Mouse (Mus musculus): ENCODE measurements around the gene Agxt. TPM values are rescaled to one million over a fixed set of nuclear protein-coding genes. Genes with fewer than 3 reads are reported as not detected.

The Agxt gene
- polyA plus RNA-seq, 1 experiment: not detected

GRCm38 (mm10) chr1:93128209-93128608 lies 6.8 kb upstream of the Agxt start:
- TF ChIP-seq REST (IDR thresholded peaks at IDR 0.05; ENCODE audit: insufficient read depth, insufficient read length) (no peak), TCF12 (IDR thresholded peaks at IDR 0.05; ENCODE audit: insufficient read depth, poor library complexity, severe bottlenecking) (no peak), USF1 (IDR thresholded peaks at IDR 0.05; ENCODE audit: low read depth) (no peak)
- Histone ChIP-seq H3K36me3 (ENCODE audit: control insufficient read depth, insufficient read depth) (no peaks in the 10 kb centered on the region), H3K4me3 (no peak overlapping the region), H3K4me2 (ENCODE audit: low read depth) (no peak overlapping the region), H3ac (ENCODE audit: control insufficient read depth, insufficient read length) (no peak overlapping the region), H3K27me3 (ENCODE audit: control insufficient read depth, insufficient read depth, insufficient read length) (peaks cover 5% of the 10 kb centered on the region), H3K79me2 (ENCODE audit: control insufficient read depth, insufficient read depth) (no peaks in the 10 kb centered on the region)

- H3K4me3 ChIP-seq: no peak overlapping the region
- peaks cover 5% of the 10 kb centered on the region for H3K27me3 ChIP-seq (ENCODE audit: control insufficient read depth, insufficient read depth, insufficient read length)
- H3K36me3 ChIP-seq (ENCODE audit: control insufficient read depth, insufficient read depth): no peaks in the 10 kb centered on the region
- H3K79me2 ChIP-seq (ENCODE audit: control insufficient read depth, insufficient read depth): no peaks in the 10 kb centered on the region
- no peak overlapping the region for H3ac ChIP-seq (ENCODE audit: control insufficient read depth, insufficient read length)
- TF ChIP-seq MAX (IDR thresholded peaks at IDR 0.05; ENCODE audit: low read depth) (no peak), USF1 (IDR thresholded peaks at IDR 0.05; ENCODE audit: low read depth) (no peak), POLR2A (IDR thresholded peaks at IDR 0.05; ENCODE audit: insufficient read length, low read depth) (no peak), MYOG (IDR thresholded peaks at IDR 0.05; ENCODE audit: control insufficient read depth in 1 of 3, insufficient read depth in 1 of 3, insufficient read length in 2 of 3, low read depth in 2 of 3) (no peak), REST (IDR thresholded peaks at IDR 0.05; ENCODE audit: insufficient read depth, insufficient read length) (no peak), E2F4 (IDR thresholded peaks at IDR 0.05; ENCODE audit: insufficient read depth) (no peak), SRF (IDR thresholded peaks at IDR 0.05; ENCODE audit: control insufficient read depth, insufficient read length, low read depth) (no peak), MYOD1 (IDR thresholded peaks at IDR 0.05; ENCODE audit: control insufficient read depth in 1 of 3, insufficient read length in 2 of 3, low read depth in 2 of 3) (no peak), TCF12 (IDR thresholded peaks at IDR 0.05; ENCODE audit: insufficient read depth, poor library complexity, severe bottlenecking) (no peak), POLR2AphosphoS2 (IDR thresholded peaks at IDR 0.05; ENCODE audit: insufficient read length, low read depth) (no peak), CEBPB (IDR thresholded peaks at IDR 0.05; ENCODE audit: insufficient read depth, poor library complexity, severe bottlenecking) (no peak), TCF3 (IDR thresholded peaks at IDR 0.05; ENCODE audit: insufficient read length, low read depth) (no peak)
- H3K4me2 ChIP-seq (ENCODE audit: low read depth): no peak overlapping the region
Observed at GRCm38 (mm10) chr1:93128710-93129349, 6.2 kb upstream of the Agxt start.

GRCm38 (mm10) chr1:93130242-93130983 lies 4.6 kb upstream of the Agxt start:
- Histone ChIP-seq H3K27me3 (ENCODE audit: control insufficient read depth, insufficient read depth, insufficient read length) (no peaks in the 10 kb centered on the region), H3K36me3 (ENCODE audit: control insufficient read depth, insufficient read depth) (no peaks in the 10 kb centered on the region), H3K4me3 (no peak overlapping the region), H3K79me2 (ENCODE audit: control insufficient read depth, insufficient read depth) (no peaks in the 10 kb centered on the region), H3K4me2 (ENCODE audit: low read depth) (no peak overlapping the region), H3ac (ENCODE audit: control insufficient read depth, insufficient read length) (no peak overlapping the region)
- TF ChIP-seq TCF3 (IDR thresholded peaks at IDR 0.05; ENCODE audit: insufficient read length, low read depth) (no peak), MAX (IDR thresholded peaks at IDR 0.05; ENCODE audit: low read depth) (no peak), USF1 (IDR thresholded peaks at IDR 0.05; ENCODE audit: low read depth) (no peak)

GRCm38 (mm10) chr1:93132676-93133075 lies 2.4 kb upstream of the Agxt start:
- TF ChIP-seq SRF (IDR thresholded peaks at IDR 0.05; ENCODE audit: control insufficient read depth, insufficient read length, low read depth): no peak
- TF ChIP-seq TCF12 (IDR thresholded peaks at IDR 0.05; ENCODE audit: insufficient read depth, poor library complexity, severe bottlenecking): no peak
- TF ChIP-seq REST (IDR thresholded peaks at IDR 0.05; ENCODE audit: insufficient read depth, insufficient read length): no peak
- no peak for TF ChIP-seq USF1 (IDR thresholded peaks at IDR 0.05; ENCODE audit: low read depth)
- TF ChIP-seq POLR2AphosphoS2 (IDR thresholded peaks at IDR 0.05; ENCODE audit: insufficient read length, low read depth): no peak
- no peak for TF ChIP-seq MAX (IDR thresholded peaks at IDR 0.05; ENCODE audit: low read depth)
- TF ChIP-seq MYOG (IDR thresholded peaks at IDR 0.05; ENCODE audit: control insufficient read depth in 1 of 3, insufficient read depth in 1 of 3, insufficient read length in 2 of 3, low read depth in 2 of 3): no peak
- TF ChIP-seq POLR2A (IDR thresholded peaks at IDR 0.05; ENCODE audit: insufficient read length, low read depth): no peak
- no peak for TF ChIP-seq E2F4 (IDR thresholded peaks at IDR 0.05; ENCODE audit: insufficient read depth)
- no peak for TF ChIP-seq TCF3 (IDR thresholded peaks at IDR 0.05; ENCODE audit: insufficient read length, low read depth)
- no peak for TF ChIP-seq CEBPB (IDR thresholded peaks at IDR 0.05; ENCODE audit: insufficient read depth, poor library complexity, severe bottlenecking)
- TF ChIP-seq MYOD1 (IDR thresholded peaks at IDR 0.05; ENCODE audit: control insufficient read depth in 1 of 3, insufficient read length in 2 of 3, low read depth in 2 of 3): no peak
- Histone ChIP-seq H3K36me3 (ENCODE audit: control insufficient read depth, insufficient read depth) (no peaks in the 10 kb centered on the region), H3K79me2 (ENCODE audit: control insufficient read depth, insufficient read depth) (no peaks in the 10 kb centered on the region), H3K27me3 (ENCODE audit: control insufficient read depth, insufficient read depth, insufficient read length) (no peaks in the 10 kb centered on the region), H3K4me2 (ENCODE audit: low read depth) (no peak overlapping the region), H3ac (ENCODE audit: control insufficient read depth, insufficient read length) (no peak overlapping the region), H3K4me3 (no peak overlapping the region)

- Histone ChIP-seq H3ac (ENCODE audit: control insufficient read depth, insufficient read length) (no peak overlapping the region), H3K4me2 (ENCODE audit: low read depth) (no peak overlapping the region), H3K79me2 (ENCODE audit: control insufficient read depth, insufficient read depth) (no peaks in the 10 kb centered on the region), H3K36me3 (ENCODE audit: control insufficient read depth, insufficient read depth) (no peaks in the 10 kb centered on the region), H3K4me3 (no peak overlapping the region), H3K27me3 (ENCODE audit: control insufficient read depth, insufficient read depth, insufficient read length) (no peaks in the 10 kb centered on the region)
- no peak for TF ChIP-seq TCF12 (IDR thresholded peaks at IDR 0.05; ENCODE audit: insufficient read depth, poor library complexity, severe bottlenecking)
- TF ChIP-seq TCF3 (IDR thresholded peaks at IDR 0.05; ENCODE audit: insufficient read length, low read depth): no peak
- TF ChIP-seq POLR2A (IDR thresholded peaks at IDR 0.05; ENCODE audit: insufficient read length, low read depth): no peak
- TF ChIP-seq POLR2AphosphoS2 (IDR thresholded peaks at IDR 0.05; ENCODE audit: insufficient read length, low read depth): no peak
- no peak for TF ChIP-seq E2F4 (IDR thresholded peaks at IDR 0.05; ENCODE audit: insufficient read depth)
- no peak for TF ChIP-seq MAX (IDR thresholded peaks at IDR 0.05; ENCODE audit: low read depth)
- TF ChIP-seq REST (IDR thresholded peaks at IDR 0.05; ENCODE audit: insufficient read depth, insufficient read length): no peak
- no peak for TF ChIP-seq MYOG (IDR thresholded peaks at IDR 0.05; ENCODE audit: control insufficient read depth in 1 of 3, insufficient read depth in 1 of 3, insufficient read length in 2 of 3, low read depth in 2 of 3)
- TF ChIP-seq MYOD1 (IDR thresholded peaks at IDR 0.05; ENCODE audit: control insufficient read depth in 1 of 3, insufficient read length in 2 of 3, low read depth in 2 of 3): no peak
- TF ChIP-seq CEBPB (IDR thresholded peaks at IDR 0.05; ENCODE audit: insufficient read depth, poor library complexity, severe bottlenecking): no peak
- TF ChIP-seq USF1 (IDR thresholded peaks at IDR 0.05; ENCODE audit: low read depth): no peak
- TF ChIP-seq SRF (IDR thresholded peaks at IDR 0.05; ENCODE audit: control insufficient read depth, insufficient read length, low read depth): no peak
Observed at GRCm38 (mm10) chr1:93138534-93138933, 3.5 kb downstream of the Agxt start.
